8 mouse cellular contexts compared by ENCODE assay signal in the genomic region with DNA sequence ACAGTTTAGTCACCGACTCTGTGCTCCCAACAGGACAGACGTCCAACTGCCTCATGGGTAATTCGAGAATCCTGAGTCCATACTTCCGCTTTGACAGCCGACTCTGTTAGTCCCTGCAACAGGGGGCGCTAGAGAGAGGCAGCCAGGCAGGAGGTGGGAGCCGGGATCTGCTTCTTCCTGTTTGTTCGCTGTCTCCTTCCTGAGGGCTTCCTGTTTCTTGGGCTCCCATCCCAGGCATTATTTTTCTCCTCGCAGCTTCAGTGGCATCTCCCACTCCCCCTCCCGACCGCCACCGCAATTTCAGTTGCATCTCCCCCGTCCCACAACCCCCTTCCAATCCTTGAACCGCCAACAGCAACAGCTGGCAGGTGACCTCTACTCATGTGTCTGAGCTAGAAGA.
DNase-seq lines count a peak whose midpoint lies in the region; ATAC-seq lines count a peak whose summit lies in the region.

No protein-coding gene starts in this region.

- H3K4me3 ChIP-seq in heart, embryonic 16.5 days (ENCODE audit: low read length): no peak overlapping the region
- no peak overlapping the region for H3K4me3 ChIP-seq in liver, embryonic 11.5 days (ENCODE audit: low read depth, low read length)
- no peak overlapping the region for H3K4me3 ChIP-seq in midbrain, embryonic 11.5 days (ENCODE audit: low read depth, low read length)

- DNase-seq in monocyte, adult 2 months (ENCODE audit: low read depth in 1 of 2, low spot score in 2 of 2): peak; percentile 8 to 14
- peak; percentile 46 for DNase-seq in embryo, embryonic 10.5 days (ENCODE audit: low spot score)
- DNase-seq in liver, embryonic 11.5 days (ENCODE audit: low spot score): no peak
- DNase-seq in spleen, postnatal 36 days (ENCODE audit: low spot score in 2 of 2): peak; percentile 13 to 23
- DNase-seq in midbrain, embryonic 11.5 days (ENCODE audit: low spot score, missing footprints): no peak
- no peak for DNase-seq in MN1 (ENCODE audit: low spot score)

- no peak overlapping the region for H3K9ac ChIP-seq in heart, embryonic 16.5 days (ENCODE audit: low read length)
- no peak overlapping the region for H3K9ac ChIP-seq in liver, embryonic 11.5 days (ENCODE audit: low read depth, low read length)
- H3K9ac ChIP-seq in midbrain, embryonic 11.5 days (ENCODE audit: low read length): no peak overlapping the region

- H3K4me1 ChIP-seq in heart, embryonic 16.5 days (ENCODE audit: control insufficient read depth, insufficient read depth, low read length): peaks cover 13% of the 10 kb centered on the region
- H3K4me1 ChIP-seq in liver, embryonic 11.5 days (replicated peaks; ENCODE audit: control insufficient read depth, insufficient read depth, low read length): peaks cover 16% of the 10 kb centered on the region
- H3K4me1 ChIP-seq in midbrain, embryonic 11.5 days (ENCODE audit: control insufficient read depth, insufficient read depth, low read length): no peaks in the 10 kb centered on the region

- 63% methylated on average over 14 of the region's 14 CpGs for WGBS in heart, embryonic 16.5 days
- 53% methylated on average over 14 of the region's 14 CpGs for WGBS in liver, embryonic 11.5 days
- 82% methylated on average over 14 of the region's 14 CpGs for WGBS in midbrain, embryonic 11.5 days

- H3K4me2 ChIP-seq in heart, embryonic 16.5 days (ENCODE audit: low read depth, low read length): peak overlapping the region; percentile 12; the same call in 1 of the 2 replicates
- H3K4me2 ChIP-seq in liver, embryonic 11.5 days: peak overlapping the region; percentile 23
- no peak overlapping the region for H3K4me2 ChIP-seq in midbrain, embryonic 11.5 days

- no peaks in the 10 kb centered on the region for H3K27me3 ChIP-seq in heart, embryonic 16.5 days (ENCODE audit: control insufficient read depth, insufficient read depth, low read length)
- no peaks in the 10 kb centered on the region for H3K27me3 ChIP-seq in liver, embryonic 11.5 days (replicated peaks; ENCODE audit: control insufficient read depth, insufficient read depth, low read length)
- no peaks in the 10 kb centered on the region for H3K27me3 ChIP-seq in midbrain, embryonic 11.5 days (ENCODE audit: control insufficient read depth, insufficient read depth, low read length)

- no peaks in the 10 kb centered on the region for H3K36me3 ChIP-seq in heart, embryonic 16.5 days (ENCODE audit: control insufficient read depth, insufficient read depth)
- H3K36me3 ChIP-seq in liver, embryonic 11.5 days (ENCODE audit: control insufficient read depth, insufficient read depth, low read length): no peaks in the 10 kb centered on the region
- no peaks in the 10 kb centered on the region for H3K36me3 ChIP-seq in midbrain, embryonic 11.5 days (ENCODE audit: control insufficient read depth, insufficient read depth, low read length)

- H3K9me3 ChIP-seq in heart, embryonic 16.5 days (replicated peaks; ENCODE audit: control insufficient read depth, low read length): peaks cover 8% of the 10 kb centered on the region
- H3K9me3 ChIP-seq in liver, embryonic 11.5 days (ENCODE audit: control insufficient read depth, low read length): no peaks in the 10 kb centered on the region
- no peaks in the 10 kb centered on the region for H3K9me3 ChIP-seq in midbrain, embryonic 11.5 days (ENCODE audit: control insufficient read depth, low read length)

- peak overlapping the region; percentile 59 for H3K27ac ChIP-seq in heart, embryonic 16.5 days (ENCODE audit: low read length)
- H3K27ac ChIP-seq in liver, embryonic 11.5 days (ENCODE audit: low read depth, low read length): 0 out of 2 replicates have a peak overlapping the region, but pooled peaks have one; percentile 11
- H3K27ac ChIP-seq in midbrain, embryonic 11.5 days (ENCODE audit: low read depth, low read length): no peak overlapping the region

- no peak for ATAC-seq in monocyte, adult 5-6 weeks (replicated peaks; ENCODE audit: insufficient number of reproducible peaks, low FRiP score, low TSS enrichment, poor library complexity, severe bottlenecking)
- ATAC-seq in heart, embryonic 16.5 days (replicated peaks; ENCODE audit: extremely low read depth, insufficient read depth, low FRiP score): peak; percentile 28; the same call in 1 of the 2 replicates
- ATAC-seq in liver, embryonic 11.5 days (replicated peaks; ENCODE audit: low FRiP score): no peak
- no peak for ATAC-seq in midbrain, embryonic 11.5 days (ENCODE audit: low FRiP score)

Comparison
In these comparisons a context has a peak if more than half of its experiments do, and no peak if none do; other contexts are left out.
1. DNase-seq: peak in monocyte, adult 2 months (2 of 2), embryo, embryonic 10.5 days (single experiment) and spleen, postnatal 36 days (2 of 2); none in liver, embryonic 11.5 days (single experiment), midbrain, embryonic 11.5 days (single experiment) and MN1 (single experiment).